Mouse (Mus musculus) heart, postnatal 10 days (tissue): ENCODE data around the gene Armh1. TPM values are rescaled to one million over a fixed set of nuclear protein-coding genes. Genes with fewer than 3 reads are reported as not detected.
"Not testable (repeated sequence)": the region's sequence is repeated elsewhere in the genome, so short reads cannot be mapped to it uniquely, and the experiment has no call there.

ENCODE experiments used
- DNase-seq, 2 experiments: peaks; one replicate each; pipeline ENCODE4 v3.0.0; 2021
- intact Hi-C: fragments of 180-260 bp; cut with DNase I; formaldehyde crosslinking; loops from one replicate; pipeline ENCODE4 v1.15.1; 2025
- total RNA-seq, 2 experiments: library from RNA; stranded (reverse); gene quantifications; 2 replicates each; pipeline ENCODE4 v1.2.3; 2021

Armh1 gene
- total RNA-seq, 2 experiments from 2014 or later = 0.35 to 0.38 TPM

DNA sequence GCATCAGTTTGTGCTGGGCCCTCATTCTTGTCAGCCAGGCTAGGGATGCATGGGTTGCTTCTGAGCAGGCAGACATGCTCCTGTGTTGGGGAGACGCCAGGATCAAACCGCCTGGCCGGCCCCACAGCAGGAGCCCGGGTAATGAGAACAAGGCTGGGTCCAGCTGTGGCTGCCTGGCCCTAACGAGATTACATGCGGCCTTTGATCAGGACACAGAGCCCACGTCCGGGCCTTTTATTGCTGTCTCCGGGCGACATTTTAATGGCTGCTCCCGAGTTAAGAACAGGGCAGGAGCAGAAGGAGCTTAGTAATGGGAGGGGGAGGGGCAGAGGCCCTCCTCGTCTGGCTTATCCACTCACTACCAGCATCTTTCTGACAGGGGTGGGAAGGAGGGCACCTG, 20.5 kb upstream of the Armh1 start:
- intact Hi-C loops = loop anchor here (5.0 kb wide), 1 partner anchor 40 kb away; no protein-coding TSS in a partner anchor
- DNase-seq = no peak

DNA sequence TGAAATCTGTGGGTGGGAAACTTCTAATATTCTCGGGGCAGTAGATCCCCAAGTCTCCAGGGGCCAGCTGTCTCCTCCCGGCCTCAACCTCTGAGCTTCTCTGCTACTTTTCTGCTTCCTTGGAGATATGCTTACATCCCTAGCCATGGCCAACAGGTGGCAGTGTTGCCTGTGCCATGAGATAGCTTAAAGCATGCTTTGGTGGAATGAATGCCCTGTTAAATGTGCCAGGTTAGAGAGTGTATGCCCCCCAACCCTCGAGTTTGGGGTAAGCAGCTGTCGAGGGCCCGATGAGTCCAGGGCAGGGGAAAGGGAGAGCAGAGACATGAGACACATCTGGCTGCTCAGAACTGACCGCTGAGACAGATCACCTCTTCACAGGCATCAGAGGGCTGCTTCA, 18.4 kb upstream of the Armh1 start:
- DNase-seq = peak; percentile 73 to 84
- intact Hi-C loops = loop anchor here (1.0 to 5.0 kb wide), 3 partner anchors 42 to 407 kb away; no protein-coding TSS in a partner anchor

DNA sequence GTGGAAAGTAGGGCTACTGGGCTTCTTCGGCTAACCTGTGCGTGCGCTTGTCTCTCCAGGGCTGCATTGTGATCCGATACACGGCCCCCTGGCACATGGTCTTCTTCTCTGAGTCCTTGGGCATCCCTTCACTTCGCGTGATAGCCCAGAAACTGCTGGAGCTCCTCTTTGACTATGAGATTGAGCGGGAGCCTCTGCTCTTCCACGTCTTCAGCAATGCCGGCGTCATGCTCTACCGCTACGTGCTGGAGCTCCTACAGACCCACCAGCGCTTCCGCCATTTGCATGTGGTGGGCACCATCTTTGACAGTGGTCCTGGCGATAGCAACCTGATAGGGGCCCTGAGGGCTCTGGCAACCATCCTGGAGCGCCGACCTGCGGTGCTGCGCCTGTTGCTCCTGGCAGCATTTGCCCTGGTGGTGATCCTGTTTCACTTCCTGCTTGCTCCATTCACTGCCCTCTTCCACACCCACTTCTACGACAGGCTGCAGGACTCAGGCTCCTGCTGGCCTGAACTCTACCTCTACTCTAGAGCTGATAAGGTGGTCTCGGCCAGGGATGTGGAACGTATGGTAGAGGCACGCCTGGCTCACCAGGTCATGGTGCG, 16.0 kb upstream of the Armh1 start:
- intact Hi-C loops = loop anchor here (1.0 to 5.0 kb wide), 3 partner anchors 38 to 79 kb away; no protein-coding TSS in a partner anchor
- no peak for DNase-seq

DNA sequence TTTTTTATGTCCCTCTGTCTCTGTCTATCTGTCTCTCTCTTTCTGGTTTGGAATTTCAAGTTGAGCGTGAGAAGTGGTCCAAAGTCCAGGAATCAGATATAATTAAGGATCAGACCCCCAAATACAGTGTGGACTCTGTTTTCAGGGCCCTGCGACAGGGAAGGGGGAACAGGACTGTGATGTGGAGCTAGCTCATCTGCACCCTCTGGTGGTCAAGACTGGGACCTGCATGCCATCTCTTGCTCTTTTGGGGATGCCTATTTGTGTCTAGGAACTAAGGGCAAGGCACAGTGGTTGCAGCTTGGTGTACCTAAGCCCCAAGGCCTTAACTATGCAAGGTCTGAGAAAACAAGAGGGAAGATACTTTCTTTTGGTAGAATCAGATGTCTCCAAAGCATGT, 15.4 kb upstream of the Armh1 start:
- intact Hi-C loops = loop anchor here (1.0 to 5.0 kb wide), 3 partner anchors 37 to 80 kb away; no protein-coding TSS in a partner anchor
- peak; percentile 81 to 88 for DNase-seq

DNA sequence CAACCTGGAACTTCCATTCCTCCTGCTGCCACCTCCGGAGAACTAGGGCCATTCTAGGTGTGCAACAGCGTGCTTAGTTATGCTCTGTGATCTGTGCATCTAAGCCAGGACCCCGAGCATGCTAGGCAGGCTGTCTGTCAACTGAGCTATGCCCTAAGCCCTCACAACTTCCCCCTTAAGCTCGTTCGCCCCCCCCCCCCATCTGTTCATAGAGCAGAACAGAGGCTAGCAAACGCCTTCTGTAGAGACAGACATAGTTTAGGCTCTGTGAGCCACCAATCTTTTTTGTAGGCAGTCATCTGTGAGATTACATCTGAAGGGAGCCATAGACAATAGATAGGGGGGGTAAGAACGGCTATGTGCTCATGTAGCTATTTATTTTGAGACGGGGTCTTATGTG, 11.1 kb upstream of the Armh1 start:
- intact Hi-C loops = no loop called here
- no peak for DNase-seq

DNA sequence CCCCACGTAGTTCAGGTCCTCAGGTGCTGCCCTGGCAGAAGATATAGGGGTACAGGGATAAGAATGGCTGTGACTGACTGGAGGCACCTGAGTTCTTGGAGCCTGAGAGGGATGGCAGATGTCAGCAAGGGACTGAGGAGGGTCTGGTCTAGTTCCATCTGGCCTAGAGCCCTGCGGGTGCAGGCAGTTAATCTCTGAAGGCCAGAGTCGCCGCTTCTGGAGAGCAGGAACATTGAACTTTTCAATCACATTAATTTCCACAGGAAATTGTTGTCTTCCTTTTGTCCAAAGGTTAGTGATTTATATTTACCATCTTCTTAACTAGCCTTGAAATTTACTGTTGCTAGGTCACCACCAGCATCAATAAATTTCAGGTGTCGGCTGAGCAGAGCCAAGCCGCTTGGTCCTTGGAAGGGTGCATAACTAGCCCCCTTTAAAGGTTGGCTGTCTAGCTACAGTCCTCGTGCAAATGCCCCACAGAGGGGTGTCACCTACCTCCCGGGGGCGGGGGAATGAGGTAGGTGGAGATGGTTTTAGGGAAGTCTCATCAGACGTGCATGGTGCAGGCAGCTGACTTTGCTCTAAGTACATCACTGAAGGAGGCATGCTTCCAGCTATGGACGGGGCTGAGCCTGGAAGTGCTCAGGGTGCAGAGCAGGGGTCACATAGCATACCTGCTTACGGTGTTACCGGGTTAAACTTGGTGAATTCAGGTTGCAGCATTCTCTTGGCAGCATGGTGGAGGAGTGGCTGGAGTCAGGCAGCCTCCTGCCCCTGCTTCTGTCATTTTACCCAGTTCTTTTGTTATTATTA, 10.4 kb upstream of the Armh1 start:
- intact Hi-C loops = no loop called here
- DNase-seq = no peak

DNA sequence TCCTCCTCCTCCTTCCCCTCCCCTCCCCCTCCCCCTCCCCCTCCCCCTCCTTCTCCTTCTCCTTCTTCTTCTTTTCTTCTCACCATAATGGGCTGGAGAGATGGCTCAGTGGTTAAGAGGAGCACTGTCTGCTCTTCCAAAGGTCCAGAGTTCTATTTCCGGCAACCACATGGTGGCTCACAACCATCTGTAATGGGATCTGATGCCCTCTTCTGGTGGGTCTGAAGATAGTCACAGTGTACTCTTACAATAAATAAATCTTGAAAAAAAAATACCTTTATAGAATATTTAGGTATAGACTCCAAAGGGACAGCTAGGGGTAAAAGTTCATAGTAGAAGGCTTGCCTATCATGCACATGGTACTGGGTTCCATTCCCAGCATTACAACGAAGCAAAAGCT, 9.3 kb upstream of the Armh1 start:
- DNase-seq = no peak
- intact Hi-C loops = no loop called here

DNA sequence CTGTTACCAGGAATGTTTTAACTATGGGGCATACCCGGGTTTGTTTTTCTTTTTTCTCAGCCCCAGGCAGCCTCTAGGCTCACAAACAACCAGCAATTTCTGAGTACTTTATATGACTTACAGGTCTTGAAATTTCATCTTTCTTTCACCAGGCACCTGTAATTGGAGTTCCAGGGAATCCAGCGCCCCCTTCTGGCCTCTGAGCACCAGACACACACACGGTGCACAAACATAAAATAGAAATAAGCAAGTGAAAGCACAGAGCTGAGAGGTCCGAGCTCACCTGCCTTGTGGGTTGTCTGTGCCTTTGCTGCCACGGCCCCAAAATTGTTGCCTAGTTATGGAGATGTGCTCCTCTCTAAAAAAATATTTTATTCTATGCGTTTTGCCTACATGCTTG, 8.0 kb upstream of the Armh1 start:
- intact Hi-C loops, DNase-seq: not testable (repeated sequence)

DNA sequence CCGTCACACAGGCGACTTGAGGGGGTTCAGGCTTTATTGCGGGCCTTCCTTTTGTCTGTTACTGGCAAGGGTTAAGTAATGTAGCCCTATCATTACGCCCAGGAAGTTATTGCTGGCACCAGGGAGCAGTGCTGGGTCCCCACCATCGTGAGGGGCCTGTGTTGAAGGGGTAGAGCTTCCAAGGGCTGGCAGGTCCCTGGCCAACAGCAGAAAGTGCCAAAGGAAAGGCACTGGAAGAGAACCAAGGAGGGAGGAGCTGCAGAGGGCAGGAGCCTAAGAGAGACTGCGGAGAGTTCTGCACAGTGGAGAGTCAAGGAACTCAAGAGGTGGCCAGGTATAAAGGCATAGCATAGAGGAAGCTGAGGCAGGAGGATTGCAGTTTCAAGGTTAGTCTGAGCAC, 2.7 kb upstream of the Armh1 start:
- no peak for DNase-seq
- intact Hi-C loops = no loop called here

DNA sequence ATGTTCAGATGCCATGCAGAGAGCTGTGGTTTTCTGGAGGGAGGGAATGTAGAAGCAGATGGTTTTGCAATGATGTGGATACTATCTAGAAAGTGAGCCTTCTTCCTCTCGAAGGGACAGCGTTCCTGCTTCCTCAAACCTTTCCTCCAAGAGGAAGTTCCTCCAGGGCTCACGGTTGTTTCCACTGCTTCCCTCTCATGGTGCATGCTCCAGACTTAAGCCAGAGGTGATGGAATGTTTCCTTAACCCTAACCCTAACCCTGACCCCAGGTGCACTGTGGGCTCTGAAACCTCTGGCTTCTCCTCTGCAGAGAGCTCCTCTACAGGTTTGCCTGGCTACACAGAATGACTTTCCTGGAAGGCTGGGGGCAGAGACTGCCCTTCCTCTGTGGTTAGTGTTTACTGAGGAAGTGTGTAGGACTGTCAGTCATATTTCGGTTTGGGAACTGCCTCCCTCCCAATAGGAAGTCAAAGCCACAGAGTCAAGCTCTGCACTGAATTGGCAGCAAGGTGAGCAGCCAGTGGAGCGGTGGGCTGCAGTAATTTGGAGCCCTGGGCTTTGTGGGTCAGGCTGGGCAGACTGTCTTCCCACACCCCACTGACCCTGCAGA, 2.2 kb upstream of the Armh1 start:
- intact Hi-C loops = no loop called here
- no peak for DNase-seq

DNA sequence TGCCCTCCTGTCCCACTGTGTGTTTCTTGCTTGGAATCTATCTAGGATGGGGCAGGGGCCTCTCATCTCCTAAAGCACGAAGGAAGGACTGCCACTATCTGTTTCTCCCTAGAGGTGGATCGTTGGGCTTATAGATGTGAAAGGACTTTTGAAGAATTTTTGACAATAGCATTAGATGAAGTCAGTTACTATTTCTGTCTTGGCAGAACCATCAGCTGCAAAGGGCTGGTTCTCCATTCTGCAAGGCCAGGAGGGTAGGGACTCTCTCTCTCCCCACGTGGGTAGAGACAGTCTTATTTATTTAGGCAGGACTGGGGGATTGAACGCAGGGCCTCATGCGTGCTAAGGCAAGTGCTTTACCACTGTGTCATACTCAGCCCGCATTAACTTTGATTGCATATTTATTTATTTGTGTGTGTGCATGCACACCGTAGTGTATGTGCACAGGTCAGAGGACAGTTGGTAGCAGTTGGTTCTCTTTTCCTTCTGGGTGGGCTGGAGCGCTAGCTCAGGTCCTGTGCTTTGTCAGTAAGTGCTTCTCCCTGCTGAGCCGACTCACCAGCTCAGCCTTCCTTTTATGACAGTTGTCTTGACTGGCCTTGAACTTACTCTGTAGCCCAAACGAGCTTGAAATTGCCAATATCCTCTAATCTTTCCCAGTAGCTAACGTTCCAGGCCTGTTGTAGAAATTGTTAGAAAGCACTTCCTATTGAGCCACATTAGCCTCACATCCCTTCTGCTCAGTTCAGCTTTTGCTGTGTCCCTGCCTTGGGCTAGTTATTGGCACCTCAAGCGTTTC, 1.5 kb upstream of the Armh1 start:
- intact Hi-C loops = no loop called here
- peak in 1 of 2 experiments; percentile 34 for DNase-seq

DNA sequence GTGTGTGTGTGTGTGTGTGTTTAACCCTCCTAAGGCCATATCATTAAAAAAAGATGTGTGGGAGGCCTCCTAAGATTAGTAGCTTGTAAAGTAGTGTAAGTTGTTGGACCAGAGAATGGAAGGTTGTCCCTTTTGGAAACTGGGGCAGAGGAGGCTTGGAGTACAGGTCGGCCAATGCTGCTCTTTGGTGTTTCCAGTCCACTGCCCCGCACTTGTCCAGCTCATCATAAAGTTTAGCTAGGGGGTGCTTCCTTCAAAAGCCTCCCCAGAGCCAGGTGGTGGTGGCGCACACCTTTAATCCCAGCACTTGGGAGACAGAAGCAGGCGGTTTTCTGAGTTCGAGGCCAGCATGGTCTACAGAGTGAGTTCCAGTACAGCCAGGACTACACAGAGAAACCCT, 830 bp upstream of the Armh1 start:
- no peak for DNase-seq
- intact Hi-C loops = no loop called here

DNA sequence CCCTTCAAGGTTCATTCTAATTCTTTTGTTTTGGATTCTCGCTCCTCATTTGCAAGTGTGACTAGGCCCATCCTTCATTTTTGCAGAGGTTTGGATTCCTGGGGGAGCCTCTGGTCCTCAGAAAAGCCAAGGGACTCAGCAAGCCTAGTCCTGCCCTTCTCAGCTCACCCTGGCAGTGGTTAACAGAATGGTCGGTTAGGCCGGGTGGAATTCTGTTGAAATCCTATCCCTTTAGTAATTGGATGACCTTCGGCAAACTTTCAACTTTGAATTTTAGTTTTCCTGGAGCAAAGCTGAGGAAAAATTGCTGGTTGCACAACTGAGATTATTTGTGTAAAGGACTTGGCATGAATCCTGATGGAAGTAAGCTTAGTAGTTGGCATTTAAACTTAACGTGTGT, 426 bp upstream of the Armh1 start:
- DNase-seq = peak; percentile 56 to 60
- intact Hi-C loops = no loop called here

DNA sequence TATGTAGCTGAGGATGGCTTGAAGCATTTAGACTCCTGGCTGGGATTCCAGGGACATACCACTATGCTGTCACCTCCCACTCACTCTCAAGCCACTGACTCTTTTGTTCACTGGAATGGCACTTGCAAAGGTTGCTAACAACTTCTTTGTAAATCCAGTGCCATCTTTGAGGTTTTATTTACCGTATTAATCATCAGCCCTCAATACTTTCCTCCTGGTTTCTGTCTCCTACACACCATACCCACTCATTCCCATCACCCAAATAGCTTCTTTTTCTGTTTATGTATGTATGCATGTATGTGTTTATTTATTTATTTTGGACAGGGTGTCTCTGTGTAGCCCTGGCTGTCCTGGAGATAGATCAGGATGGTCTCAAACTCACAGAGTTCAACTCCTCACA, 943 bp downstream of the Armh1 start:
- intact Hi-C loops = no loop called here

DNA sequence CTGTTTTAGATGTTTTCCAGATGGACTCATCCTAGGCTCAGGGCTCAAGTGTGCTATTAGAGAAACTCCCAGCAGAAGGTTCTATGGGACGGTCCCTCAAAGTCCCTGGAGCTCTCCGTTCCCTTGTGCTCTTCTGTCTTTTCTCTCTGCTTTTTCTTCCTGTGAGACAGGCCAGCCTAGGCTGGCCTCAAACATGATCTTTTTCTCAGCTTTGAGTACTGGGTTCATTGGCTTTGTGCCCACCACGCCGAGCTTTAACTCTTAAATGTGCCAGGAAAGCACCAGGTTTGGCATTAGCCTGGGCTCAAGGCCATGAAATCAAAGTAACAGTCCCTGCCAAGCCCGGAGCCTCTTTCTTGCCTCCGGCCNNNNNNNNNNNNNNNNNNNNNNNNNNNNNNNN, 11.1 kb downstream of the Armh1 start:
- intact Hi-C loops = no loop called here
- no peak for DNase-seq

More for the DNA sequence above, 943 bp downstream of the Armh1 start:
- no peak for DNase-seq

DNA sequence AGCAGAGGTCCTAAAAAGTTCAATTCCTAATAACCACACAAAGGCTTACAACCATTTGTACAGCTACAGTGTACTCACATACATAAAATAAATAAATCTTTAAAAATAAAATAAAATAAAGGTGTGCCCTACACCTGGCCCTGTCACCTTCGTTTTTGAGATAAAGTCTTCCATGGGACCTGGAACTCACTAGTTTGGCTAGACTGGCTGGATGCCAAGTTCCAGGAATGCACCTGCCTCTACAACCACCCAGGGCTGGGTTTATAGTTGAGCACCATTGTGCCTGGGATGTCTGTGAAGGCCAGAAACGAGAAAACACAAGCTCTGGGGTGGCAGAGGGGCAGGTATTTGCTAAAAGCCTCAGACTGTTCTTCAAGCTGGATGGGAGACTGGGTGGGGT, 12.8 kb downstream of the Armh1 start:
- intact Hi-C loops = no loop called here

DNA sequence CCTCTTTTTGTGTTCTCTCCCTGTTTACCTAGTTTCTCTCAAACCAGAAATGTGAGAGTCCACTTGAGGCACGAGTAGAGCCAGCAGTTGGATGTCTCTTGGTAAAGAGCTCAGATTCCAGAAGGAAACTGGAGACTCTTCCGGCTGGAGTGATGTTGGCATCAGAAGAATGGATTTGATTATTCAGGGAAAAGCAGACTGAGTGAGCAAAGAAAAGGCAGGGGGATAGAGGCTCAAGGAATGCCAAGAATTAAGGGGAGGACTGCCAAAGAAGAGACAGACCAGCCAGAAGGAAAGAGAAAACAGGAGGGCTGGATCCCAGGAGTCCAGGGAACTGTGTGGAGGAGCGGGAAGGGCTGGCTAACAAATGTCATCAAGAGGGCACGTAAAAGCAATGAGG, 16.1 kb downstream of the Armh1 start:
- intact Hi-C loops = no loop called here
- peak; percentile 23 to 39 for DNase-seq

More for the DNA sequence above, 12.8 kb downstream of the Armh1 start:
- no peak for DNase-seq

DNA sequence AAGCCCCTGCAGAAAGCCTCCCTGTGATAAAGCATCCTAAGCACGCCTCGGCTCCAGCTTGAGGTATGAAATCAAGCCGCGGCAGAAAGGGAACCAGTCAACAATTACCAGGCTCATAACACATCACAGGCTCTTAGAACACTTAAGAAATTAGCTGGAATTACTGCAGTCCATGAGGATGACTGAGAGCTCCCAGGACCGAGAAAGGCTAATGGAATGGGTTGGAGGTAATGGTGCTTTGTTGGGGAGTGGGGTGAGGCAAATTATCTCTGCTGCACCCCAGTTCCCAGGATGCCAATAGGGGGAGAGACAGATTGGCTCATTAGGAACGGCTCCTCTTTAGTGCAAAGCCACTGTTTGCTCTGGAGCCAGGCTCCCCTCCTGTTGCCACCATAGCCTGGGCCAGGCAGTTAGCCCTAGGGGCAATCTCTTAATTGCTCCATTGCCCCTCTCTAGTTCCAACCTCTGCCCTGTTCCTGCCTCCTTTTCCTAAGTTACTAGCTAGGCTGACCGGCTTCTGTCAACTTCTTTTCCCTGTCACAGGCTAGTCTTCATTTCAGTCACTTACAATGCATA, 17.7 kb downstream of the Armh1 start:
- DNase-seq = no peak

DNA sequence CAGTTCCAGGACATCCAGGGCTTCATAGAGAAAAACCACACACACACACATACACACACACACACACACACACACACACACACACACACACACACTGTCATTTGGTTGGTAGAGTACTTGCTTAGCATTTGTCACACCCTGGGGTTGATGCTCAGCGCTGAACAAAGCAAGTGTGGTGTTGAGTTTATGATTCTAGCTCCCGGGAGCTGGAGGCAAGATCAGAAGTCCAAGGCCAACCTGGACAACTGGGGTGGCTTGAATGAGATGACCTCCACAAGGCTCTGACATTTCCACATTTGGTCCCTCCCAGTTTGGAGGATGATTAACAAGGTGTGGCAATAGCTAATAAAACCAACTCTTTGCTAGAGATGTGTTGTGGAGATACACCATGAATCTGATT, 20.7 kb downstream of the Armh1 start:
- DNase-seq = no peak
- intact Hi-C loops = no loop called here

More for the DNA sequence above, 17.7 kb downstream of the Armh1 start:
- intact Hi-C loops = no loop called here

DNA sequence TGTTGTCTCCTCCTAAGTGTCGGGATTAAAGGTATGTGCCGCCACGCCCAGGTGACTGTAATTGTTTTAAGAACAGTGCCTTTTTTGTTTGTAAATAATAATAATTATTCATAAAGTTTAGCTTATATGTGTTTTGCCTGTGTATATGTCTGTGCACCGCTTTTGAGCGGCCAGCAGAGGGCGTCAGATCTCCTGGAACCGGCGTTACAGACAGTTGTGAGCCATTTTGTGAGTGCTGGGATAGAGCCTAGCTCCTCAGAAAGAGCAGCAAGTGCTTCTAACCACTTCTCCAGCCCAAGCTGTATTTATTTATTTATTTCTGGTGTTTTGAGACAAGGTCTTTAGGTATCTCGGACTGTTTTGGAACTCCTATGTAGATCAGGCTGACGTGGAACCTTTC, 21.6 kb downstream of the Armh1 start:
- intact Hi-C loops = loop anchor here (1.0 kb wide), 1 partner anchor 37 kb away; no protein-coding TSS in a partner anchor
- DNase-seq = no peak
